Mouse (Mus musculus): Measurements from ENCODE around the gene Slirp. TPM values are rescaled to one million over a fixed set of nuclear protein-coding genes. Genes with fewer than 3 reads are reported as not detected.

The Slirp gene
- total RNA-seq (2017): 58.5 to 81.5 TPM (median 77.2 TPM) in 3 replicates

DNA sequence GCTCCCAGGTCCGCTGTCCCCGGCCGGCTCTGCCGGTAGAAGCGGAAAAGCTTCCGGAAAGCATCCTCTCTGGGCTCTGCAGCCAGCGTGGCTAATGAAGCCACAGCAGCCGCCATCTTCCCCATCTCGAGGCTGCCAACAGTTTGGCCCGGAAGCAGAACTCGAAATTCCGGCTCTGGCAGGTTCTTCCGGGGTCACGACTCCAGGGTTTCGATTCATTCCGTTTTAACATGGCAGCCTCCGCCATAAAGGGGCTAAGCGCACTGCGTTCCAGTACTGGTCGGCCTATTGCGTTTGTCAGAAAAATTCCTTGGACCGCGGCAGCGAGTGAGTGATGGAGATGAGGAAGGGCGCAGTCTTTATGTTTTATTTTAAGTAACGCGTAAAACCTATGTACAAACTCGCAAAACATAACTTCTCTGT, at the start of gene Slirp, which contains the start of gene Alkbh1:
Gene Slirp (plus strand): TSS at position 197 of the 423 bp plus-strand sequence.
Gene Alkbh1 (minus strand): TSS at position 318 of the 423 bp plus-strand sequence.
- peak; percentile 97 for ATAC-seq (replicated peaks; ENCODE audit: insufficient number of reproducible peaks, low FRiP score, low TSS enrichment, poor library complexity, severe bottlenecking)

DNA sequence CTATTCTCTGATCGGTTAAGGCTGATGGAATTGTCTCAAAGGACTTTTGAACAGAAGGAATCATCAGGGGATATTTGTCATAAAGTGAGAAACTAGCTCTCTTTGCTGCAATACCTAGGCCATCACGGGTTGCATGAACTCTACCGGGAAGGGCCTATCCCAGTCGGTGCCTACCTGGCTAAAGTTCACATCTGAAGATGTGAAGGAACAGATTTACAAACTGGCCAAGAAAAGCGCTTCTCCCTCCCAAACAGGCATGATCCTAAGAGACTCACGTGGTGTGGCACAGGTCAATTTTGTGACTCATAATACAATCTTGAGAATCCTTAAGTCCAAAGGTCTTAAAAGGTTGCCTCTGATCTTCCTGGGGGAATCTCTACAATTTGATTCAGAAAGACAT, 49.4 kb upstream of the Slirp start:
- ATAC-seq (replicated peaks; ENCODE audit: insufficient number of reproducible peaks, low FRiP score, low TSS enrichment, poor library complexity, severe bottlenecking): no peak

DNA sequence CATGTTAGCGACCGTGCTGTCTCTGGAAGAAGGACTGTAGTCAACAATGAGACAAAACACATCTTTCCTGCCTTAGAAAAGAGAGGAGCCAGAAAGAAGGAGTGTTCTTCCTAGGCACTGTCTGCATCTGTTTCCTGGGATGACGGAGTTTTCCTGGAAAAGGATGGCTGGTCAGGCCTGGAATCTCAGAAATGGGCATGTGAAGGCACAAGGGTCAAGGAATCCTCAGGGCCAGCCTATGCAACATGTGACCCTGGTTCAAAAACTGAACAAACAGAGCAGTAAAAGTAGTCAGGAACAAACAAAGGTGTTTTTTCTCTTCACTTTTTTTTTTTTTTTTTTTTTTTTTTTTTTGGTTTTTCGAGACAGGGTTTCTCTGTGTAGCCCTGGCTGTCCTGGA, 46.6 kb upstream of the Slirp start:
- no peak for ATAC-seq (replicated peaks; ENCODE audit: insufficient number of reproducible peaks, low FRiP score, low TSS enrichment, poor library complexity, severe bottlenecking)

DNA sequence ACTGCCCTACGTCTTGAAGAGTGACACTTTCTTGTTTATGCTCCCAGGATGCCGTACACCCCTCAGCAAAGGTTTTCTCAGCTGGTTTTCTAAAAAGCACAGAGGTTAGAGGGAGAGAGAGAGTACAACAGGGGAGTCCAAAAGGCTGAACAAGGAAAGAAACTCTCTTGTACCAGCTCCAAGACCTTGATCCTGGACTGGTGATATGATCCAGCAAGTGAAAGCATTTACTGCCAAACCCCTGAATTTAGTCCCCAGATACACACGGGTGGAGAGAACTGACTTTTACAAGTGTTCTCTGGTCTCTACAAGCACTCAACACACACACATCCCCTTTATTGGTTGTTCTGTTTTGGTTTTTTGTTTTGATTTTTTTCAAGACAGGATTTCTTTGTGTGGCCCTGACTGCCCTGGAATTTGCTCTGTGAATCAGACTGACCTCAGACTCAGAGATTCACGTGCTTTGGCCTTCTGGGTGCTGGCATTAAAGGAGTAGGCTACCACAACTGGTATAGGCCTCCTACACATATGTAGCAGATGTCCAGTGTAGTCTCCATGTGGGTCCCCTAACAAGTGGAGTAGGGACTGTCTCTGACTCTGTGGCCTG, 45.8 kb upstream of the Slirp start:
- no peak for ATAC-seq (replicated peaks; ENCODE audit: insufficient number of reproducible peaks, low FRiP score, low TSS enrichment, poor library complexity, severe bottlenecking)

DNA sequence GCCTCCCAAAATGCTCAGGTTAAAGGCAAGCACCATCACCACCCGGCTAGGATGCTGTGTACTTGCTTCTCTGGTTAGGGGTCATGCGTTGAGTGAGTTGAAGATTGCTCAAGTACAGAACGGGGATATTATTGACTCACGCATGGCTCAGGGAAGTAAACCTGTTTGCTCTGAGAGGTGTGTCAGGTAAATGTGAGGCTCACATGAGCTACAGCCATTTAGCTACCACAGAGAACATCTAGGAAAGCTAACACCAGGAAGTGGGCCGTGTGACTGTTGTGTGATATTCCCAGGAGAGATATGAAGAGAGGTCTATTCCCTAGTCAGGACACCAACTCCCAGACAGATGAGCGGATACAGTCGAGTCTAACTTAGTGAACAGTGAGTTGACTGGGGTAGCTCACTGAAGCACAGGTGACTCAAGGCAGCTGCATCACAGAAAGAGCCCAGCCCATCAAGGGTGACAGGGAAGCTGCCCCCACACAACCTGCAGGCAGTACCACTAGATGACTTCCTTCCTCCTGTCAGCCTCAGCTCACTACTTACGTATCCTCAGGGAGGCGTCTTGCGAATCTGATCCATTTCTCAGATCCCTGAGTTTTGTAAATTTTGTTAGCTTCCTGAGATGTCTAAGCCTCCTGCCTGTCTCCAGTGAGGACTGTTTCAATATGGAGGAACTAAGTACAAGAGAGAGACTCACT, 44.4 kb upstream of the Slirp start:
- no peak for ATAC-seq (replicated peaks; ENCODE audit: insufficient number of reproducible peaks, low FRiP score, low TSS enrichment, poor library complexity, severe bottlenecking)

DNA sequence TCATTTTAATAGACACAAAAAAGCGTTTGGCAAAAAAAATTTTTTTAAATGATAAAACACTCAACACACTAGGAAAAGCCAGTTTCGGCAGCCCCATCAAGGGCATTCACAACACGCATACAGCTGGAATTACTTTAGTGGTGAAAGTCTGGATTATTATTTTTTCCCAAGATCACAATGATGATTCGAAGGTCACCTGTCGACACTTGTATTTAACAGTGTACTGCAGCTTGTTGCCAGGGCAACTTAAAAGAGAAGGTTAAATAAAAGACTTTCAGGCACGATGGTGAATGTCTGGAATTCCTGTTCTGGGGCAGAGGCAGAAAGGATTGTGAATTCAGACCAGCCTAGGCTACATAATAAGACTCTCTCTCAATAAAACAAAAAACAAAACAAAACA, 41.8 kb upstream of the Slirp start:
- ATAC-seq (replicated peaks; ENCODE audit: insufficient number of reproducible peaks, low FRiP score, low TSS enrichment, poor library complexity, severe bottlenecking): no peak

DNA sequence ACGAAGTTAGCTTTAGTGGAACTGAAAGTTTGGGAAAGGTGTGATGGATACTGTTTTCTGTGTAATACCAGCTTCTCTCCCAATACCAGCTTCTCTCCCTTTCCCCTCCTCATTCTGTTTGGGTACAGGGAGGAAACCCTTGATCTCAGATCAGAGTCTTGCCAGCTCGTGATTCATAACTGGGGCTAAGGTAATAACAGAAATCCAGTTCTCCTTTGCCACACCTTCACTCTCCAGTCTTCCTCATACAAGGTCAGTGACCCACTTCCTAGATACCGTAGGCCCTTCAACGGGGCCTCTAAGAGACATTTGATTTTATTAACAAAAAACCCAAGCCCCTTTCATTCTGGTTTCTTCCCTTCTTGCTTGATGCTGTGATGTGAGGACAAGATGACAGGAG, 38.5 kb upstream of the Slirp start:
- no peak for ATAC-seq (replicated peaks; ENCODE audit: insufficient number of reproducible peaks, low FRiP score, low TSS enrichment, poor library complexity, severe bottlenecking)

DNA sequence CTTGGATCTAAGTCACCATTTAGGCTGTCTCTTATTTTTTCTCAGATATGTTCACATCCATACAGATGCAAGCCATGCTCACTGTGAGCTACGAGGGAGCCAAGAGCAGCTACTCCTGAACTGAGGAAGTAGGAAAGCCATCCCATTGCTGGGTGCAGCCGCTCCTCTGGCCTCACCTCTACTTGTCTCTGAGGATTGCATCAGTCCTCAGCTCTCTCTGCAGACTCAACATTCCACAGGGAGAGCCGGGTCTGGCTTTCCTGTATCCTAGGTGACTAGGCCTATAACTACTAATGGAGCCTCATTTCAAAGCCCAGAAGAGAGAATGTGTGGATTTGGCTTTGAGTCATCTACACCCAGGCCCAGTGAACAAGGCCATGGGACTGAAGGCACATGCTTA, 38.0 kb upstream of the Slirp start:
- no peak for ATAC-seq (replicated peaks; ENCODE audit: insufficient number of reproducible peaks, low FRiP score, low TSS enrichment, poor library complexity, severe bottlenecking)

DNA sequence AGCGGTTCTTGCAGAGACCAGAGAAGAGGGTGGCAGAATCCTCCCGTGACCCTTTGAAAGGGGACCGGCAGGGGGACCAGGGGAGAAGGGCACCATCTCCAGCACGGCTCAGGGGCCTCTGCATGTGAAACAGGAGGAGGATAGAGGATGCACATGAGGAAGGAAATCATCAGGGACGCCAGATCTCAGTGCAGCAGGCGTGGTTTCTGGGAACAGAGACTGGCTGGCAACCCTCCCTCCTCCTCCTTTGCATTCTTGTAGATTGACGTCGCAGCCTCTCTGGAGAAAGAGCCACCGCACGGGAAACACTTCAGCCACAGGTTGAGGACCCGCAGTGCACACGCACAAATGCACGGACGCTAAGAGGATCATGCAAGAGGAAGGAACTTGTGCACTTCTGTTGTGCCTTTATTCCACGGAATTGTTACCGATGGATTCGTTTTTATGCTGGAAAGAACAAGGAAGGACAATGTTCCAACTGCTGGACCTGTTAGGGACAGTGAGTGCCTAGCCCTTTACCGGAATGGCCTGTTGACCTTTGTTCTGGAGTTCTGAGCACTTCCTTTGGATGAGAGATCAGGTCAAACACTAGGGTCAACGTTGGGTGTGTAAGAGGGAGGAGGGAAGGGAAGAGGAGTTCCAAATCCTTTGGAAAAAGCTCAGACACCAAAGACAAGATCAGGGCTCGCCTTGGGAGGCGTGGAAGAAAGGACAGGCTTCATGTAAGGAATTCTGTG, 35.7 kb upstream of the Slirp start:
- peak; percentile 57 for ATAC-seq (replicated peaks; ENCODE audit: insufficient number of reproducible peaks, low FRiP score, low TSS enrichment, poor library complexity, severe bottlenecking)

DNA sequence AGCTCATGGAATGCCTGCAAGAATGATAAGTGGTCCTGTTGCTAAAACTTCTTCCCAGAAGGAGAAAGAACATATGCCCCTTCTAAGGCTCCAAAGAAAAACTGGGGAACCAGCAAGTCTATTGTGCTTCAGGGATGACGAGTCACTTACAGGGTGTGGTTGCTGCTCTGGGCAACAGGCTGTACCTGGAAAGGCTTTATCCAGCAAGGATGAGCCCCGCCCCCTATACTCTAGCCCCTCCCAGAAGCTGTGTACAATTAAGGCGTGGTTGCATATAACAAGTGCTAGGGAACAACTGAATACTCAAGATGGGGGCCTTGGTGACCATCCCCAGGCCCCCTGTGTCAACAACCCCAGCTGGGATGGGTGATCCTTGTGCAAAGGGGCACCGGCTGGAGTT, 34.6 kb upstream of the Slirp start:
- no peak for ATAC-seq (replicated peaks; ENCODE audit: insufficient number of reproducible peaks, low FRiP score, low TSS enrichment, poor library complexity, severe bottlenecking)

DNA sequence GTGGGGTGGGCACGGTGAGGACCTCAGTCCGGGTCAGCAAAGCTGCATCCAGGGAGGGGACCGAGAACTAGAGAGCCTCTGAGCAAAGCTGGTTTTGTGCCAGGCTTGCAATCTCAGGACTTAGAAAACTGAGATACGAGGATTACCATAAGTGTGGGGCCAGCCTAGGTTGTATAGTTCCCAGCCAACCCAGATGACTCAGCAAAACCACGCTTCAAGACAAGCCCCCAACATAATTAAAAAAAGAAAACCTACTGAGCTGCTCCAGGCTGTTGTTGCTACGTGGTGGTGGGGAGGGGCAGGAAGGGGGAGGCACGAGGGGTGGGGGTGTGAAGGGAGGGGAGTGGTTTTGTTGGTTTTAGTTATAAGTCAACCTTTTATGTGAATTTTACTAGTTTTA, 32.7 kb upstream of the Slirp start:
- ATAC-seq (replicated peaks; ENCODE audit: insufficient number of reproducible peaks, low FRiP score, low TSS enrichment, poor library complexity, severe bottlenecking): no peak

DNA sequence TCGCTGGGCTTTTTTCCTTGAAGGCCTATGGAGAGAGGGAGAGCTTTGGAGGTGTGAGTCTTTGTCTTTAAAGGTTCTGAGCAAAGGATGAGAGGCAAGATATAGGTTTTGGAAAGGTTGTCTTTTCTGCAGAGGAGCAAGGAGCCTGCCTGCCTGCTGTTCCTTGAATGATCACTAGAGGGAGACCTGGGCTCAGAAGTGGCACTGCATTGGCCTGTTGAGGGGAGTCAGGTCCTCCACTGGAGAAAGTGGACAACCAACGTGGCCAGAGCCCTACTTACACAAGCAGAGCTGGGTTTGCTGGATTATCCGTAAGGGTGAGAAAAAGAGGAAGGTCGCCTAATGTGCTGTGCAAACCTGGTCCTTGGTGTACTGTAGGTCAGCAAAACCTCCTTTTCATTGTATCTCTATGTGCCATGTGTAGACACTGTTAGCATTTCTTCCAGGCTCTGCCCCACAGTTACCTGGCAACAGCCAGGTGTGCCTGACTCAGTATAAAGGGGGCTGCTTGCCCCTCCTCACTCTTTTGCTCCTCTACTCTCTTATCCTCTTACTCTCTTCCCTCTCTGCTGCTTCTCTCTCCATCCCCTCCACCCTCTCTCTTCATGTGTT, 30.4 kb upstream of the Slirp start:
- peak; percentile 75 for ATAC-seq (replicated peaks; ENCODE audit: insufficient number of reproducible peaks, low FRiP score, low TSS enrichment, poor library complexity, severe bottlenecking)

DNA sequence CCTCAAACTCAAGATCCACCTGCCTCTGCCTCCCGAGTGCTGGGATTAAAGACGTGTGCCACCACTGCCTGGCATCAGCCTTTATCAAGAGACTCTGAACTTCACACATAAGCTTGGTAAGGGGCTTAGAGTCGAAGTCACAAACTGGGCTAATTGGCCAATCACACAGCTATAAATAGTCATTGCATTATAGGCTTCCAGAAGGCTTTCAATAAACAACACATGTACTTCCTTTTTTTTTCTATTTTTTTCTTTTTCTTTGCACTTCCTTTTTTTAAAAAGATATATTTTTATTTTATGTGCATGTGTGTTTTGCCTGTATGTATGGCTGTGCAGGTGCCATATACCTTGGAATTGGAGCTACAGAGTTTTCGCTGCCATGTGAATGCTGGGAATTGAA, 28.3 kb upstream of the Slirp start:
- no peak for ATAC-seq (replicated peaks; ENCODE audit: insufficient number of reproducible peaks, low FRiP score, low TSS enrichment, poor library complexity, severe bottlenecking)

DNA sequence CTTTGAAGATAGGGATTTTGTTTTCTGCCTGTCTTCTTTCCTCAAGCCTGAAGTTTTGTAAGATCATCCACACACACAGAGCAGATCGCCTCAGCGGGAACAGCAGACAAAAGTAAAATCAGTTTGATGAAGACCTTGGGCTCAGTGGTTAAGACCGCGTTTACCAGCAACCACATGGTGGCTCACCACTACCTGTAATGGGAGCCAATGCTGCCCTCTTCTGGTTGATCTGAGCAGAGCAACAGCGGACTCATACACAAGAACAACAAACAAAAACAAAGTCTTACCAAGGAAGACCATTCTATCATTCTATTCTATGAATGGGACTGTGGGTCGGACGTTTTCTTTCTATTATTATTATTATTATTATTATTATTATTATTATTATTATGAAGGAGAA, 27.0 kb upstream of the Slirp start:
- ATAC-seq (replicated peaks; ENCODE audit: insufficient number of reproducible peaks, low FRiP score, low TSS enrichment, poor library complexity, severe bottlenecking): peak; percentile 70; the same call in 1 of the 2 replicates

DNA sequence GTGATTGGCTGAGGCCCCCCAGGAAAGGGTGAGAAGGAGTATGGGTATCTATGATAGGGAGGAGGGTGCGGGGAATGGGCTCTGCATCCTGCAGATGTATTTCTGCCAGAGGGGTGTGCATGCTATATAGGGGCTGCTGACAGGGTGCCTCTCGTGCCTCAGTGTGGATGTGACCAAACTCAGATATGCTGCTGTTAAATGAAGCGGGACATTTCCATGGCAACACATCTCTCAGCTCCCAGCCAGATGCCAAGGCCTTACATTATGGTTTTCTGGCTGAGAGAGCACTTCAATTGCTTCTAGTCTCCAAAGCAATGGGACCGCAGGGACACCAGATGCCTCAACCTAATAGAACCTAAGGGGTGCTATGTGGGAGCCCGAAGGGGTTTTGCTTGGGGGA, 24.8 kb upstream of the Slirp start:
- ATAC-seq (replicated peaks; ENCODE audit: insufficient number of reproducible peaks, low FRiP score, low TSS enrichment, poor library complexity, severe bottlenecking): no peak

DNA sequence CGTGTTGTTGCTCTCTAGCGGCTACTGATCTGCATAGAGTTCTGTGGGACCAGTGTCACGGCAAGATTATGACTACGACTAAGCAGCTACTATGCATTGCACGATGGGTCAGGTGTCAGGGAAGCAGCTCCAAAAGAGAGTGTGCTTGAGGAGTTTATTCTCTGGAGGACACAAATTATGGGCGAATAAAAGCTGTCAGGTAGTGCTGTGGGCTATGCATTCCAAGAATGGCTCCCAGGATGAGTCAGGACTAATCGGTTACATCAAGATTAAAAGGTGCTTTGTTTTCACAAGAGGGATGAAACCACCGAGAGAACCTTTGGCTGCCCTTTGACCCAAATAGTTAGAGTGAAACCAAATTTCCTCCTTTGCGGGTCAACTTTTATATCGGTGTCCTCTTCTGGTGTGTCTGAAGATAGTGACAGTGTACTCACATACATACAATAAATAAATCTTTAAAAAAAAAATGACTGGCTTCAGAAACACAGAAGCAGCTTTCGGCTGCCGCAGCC, 23.7 kb upstream of the Slirp start:
- ATAC-seq (replicated peaks; ENCODE audit: insufficient number of reproducible peaks, low FRiP score, low TSS enrichment, poor library complexity, severe bottlenecking): no peak

DNA sequence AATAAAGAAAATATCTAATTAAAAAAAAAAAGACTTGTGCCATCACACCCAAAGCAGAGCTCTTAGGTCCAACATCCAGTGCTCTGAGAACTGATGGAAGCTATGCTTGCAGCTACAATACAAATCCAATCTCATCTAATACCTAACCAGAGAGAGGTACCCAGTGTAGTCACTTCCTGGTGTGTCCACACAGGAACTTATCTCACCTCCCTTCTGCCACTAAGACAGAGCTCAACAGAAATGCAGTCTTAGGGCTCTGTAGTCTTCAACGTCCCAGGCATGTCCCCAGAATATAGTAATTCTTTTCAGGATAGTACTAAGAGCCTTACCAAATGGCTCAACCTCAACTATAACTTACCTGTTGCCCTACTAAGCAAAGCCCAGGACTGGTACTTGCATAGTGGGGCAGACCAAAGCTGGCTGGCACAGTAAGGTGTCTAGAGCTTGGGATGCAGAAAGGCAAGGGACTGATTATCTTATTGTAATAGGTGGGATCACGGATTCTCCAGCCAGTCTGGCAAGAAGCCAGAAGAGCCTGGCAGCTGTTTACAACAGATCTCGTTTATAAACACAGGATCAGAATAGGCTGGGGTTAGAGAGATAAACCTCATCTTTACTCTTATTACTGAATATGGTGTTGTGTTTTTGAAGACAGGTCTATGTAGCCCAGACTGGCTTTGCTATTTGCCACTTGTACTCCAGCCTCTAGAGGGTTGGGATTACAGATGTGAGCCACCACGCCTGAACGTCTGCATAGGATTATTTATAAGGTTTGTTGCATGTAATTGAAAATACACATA, 21.8 kb upstream of the Slirp start:
- ATAC-seq (replicated peaks; ENCODE audit: insufficient number of reproducible peaks, low FRiP score, low TSS enrichment, poor library complexity, severe bottlenecking): no peak

DNA sequence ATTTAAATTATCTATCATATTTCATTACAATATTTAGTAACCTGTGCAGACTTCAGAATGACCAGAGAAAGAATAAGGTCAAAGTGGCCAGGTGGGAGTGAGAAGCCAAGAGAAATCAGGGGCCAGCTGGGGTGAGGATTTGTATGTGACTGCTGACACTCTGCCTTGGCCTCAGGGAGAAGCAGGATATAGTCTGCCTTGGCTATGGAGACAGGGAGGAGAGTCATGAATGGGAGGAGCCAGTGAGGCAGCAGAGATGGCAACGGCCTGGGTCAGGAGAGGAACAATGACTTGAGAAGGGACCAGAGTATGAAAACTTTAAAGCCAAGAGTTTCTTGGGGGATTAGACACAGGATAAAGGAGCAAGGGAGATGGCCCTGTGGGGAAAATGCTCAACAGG, 20.0 kb upstream of the Slirp start:
- no peak for ATAC-seq (replicated peaks; ENCODE audit: insufficient number of reproducible peaks, low FRiP score, low TSS enrichment, poor library complexity, severe bottlenecking)

DNA sequence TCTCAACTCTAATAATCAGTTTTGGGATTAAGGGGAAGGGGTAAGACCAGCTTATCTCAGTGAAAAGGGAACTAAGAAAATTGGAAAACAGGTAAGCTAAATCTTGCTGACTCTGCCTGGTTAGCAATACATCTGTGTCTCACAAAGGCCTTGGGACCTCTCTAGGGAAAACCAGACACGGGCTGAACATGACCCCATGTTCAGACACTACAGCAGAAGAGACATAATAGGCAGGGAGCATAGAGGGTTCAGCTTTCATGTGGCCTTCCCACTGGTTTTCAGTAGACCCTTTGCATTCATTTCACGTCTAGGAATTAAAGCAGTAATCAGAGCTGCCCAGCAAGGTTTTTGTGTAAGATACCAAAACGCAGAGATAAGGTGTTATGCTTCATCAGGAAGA, 19.2 kb upstream of the Slirp start:
- no peak for ATAC-seq (replicated peaks; ENCODE audit: insufficient number of reproducible peaks, low FRiP score, low TSS enrichment, poor library complexity, severe bottlenecking)

Measured in monocyte, adult 5-6 weeks (primary cell).